Mouse (Mus musculus): ENCODE measurements around the gene Lrwd1. TPM values are rescaled to one million over a fixed set of nuclear protein-coding genes. Genes with fewer than 3 reads are reported as not detected.

Gene Lrwd1
- polyA plus RNA-seq, 1 experiment from 2014 or later = 23.1 TPM

- peaks cover 4% of the 10 kb centered on the region; the same call in 1 of the 2 replicates for H3K4me1 ChIP-seq (replicated peaks; ENCODE audit: insufficient read depth, low read length)
- no peak for ATAC-seq (replicated peaks; ENCODE audit: low FRiP score, low read depth)
- H3K4me3 ChIP-seq (replicated peaks; ENCODE audit: low read depth, low read length) = no peak overlapping the region
- H3K36me3 ChIP-seq (ENCODE audit: insufficient read depth, low read length) = peaks cover 2% of the 10 kb centered on the region; the same call in 1 of the 2 replicates
- H3K27me3 ChIP-seq (ENCODE audit: insufficient read depth, low read length) = no peaks in the 10 kb centered on the region
- H3K9ac ChIP-seq (ENCODE audit: low read depth, low read length) = no peak overlapping the region
- H3K27ac ChIP-seq = peak overlapping the region; percentile 50
- WGBS = 41% methylated on average over 9 of the region's 9 CpGs
- no peak for TF ChIP-seq CTCF (IDR thresholded peaks at IDR 0.05; ENCODE audit: low read depth)
- no peak for DNase-seq (ENCODE audit: low spot score)
- no peak overlapping the region for H3K4me2 ChIP-seq (ENCODE audit: low read length)
- H3K9me3 ChIP-seq (replicated peaks; ENCODE audit: low read length) = no peaks in the 10 kb centered on the region
These were observed 38.0 kb upstream of the Lrwd1 start for GRCm38 (mm10) chr5:136173606-136174463.

DNA sequence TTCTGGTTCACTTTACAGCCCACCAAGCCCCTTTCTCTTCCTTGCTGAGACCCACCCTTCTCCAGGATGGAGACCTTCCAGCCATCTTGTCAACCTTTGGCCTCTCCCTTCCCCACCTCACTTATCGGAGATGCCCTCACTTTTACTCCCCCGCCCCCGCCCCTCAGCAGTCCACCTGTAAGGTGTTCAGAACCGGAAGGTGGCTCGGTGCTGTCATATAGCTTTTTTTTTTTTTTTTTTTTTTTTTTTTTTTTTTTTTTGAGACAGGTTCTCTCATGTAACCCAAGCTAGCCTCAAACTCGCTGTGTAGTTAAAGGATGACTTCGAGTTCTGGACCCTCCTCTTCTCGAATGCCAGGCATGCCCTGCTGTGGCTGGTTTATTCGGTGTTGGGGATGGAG is 37.1 kb upstream of the Lrwd1 start:
- DNase-seq (ENCODE audit: low spot score) (no peak), ATAC-seq (replicated peaks; ENCODE audit: low FRiP score, low read depth) (no peak)
- Histone ChIP-seq H3K9me3 (replicated peaks; ENCODE audit: low read length) (no peaks in the 10 kb centered on the region), H3K4me1 (replicated peaks; ENCODE audit: insufficient read depth, low read length) (peaks cover 4% of the 10 kb centered on the region; the same call in 1 of the 2 replicates), H3K9ac (ENCODE audit: low read depth, low read length) (no peak overlapping the region), H3K36me3 (ENCODE audit: insufficient read depth, low read length) (0 out of 2 replicates have a peak, but pooled peaks cover 2% of the 10 kb centered on the region), H3K27ac (no peak overlapping the region), H3K27me3 (ENCODE audit: insufficient read depth, low read length) (no peaks in the 10 kb centered on the region), H3K4me3 (replicated peaks; ENCODE audit: low read depth, low read length) (no peak overlapping the region), H3K4me2 (ENCODE audit: low read length) (no peak overlapping the region)
- WGBS = 77% methylated on average over 9 of the region's 9 CpGs
- no peak for TF ChIP-seq CTCF (IDR thresholded peaks at IDR 0.05; ENCODE audit: low read depth)

DNA sequence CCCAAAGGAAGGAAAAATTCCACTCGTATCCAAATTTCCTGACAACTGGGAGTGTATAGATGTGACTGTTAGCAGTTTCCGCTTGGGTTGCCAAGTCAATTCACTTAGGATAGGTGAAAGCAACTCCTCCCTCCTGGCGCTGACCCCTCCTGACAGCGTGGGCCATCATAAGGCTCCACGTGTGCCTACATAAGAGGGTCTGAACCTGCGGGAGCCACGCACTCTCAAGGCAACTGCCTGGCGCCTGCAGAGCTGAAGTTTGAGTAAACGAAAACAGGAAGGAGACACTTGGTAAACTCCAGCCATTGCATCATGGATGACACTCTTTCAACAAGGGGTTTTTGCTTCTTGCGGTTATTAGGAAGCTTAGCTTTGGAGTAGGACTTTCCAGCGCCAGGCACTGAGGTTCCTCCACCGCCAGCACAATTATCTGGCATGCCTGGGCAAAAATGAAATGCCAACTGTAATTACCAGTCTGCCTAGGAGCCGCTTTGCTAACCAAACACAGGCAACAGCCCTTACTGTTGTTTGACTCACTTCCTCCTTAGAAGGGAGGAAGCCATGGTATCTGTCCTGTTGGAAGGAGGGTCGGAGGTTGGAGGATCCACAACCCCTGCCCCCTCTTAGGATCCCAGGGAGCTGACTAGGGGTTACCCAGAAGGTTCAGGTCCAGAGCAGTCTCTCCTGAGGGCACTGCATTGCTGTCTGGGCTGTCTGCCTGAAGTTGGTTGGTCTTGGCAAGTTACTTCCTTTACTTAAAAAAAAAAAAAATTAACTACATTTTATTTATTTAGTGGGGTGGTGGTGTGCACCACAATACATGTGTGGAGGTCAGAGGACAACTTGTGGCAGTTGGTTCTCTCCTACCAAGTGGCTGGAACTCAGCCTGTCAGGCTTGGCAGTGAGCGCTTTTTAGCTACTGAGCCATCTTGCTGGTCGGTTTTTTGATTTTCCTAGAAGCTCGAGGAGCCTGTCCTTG is 35.8 kb upstream of the Lrwd1 start:
- DNase-seq (ENCODE audit: low spot score) = peak; percentile 36
- Histone ChIP-seq H3K4me3 (replicated peaks; ENCODE audit: low read depth, low read length) (peak overlapping the region; percentile 50), H3K36me3 (ENCODE audit: insufficient read depth, low read length) (no peaks in the 10 kb centered on the region), H3K27me3 (ENCODE audit: insufficient read depth, low read length) (no peaks in the 10 kb centered on the region), H3K4me2 (ENCODE audit: low read length) (peak overlapping the region; percentile 94), H3K9ac (ENCODE audit: low read depth, low read length) (no peak overlapping the region), H3K4me1 (replicated peaks; ENCODE audit: insufficient read depth, low read length) (peaks cover 4% of the 10 kb centered on the region; the same call in 1 of the 2 replicates), H3K9me3 (replicated peaks; ENCODE audit: low read length) (no peaks in the 10 kb centered on the region), H3K27ac (peak overlapping the region; percentile 15; the same call in 1 of the 2 replicates)
- WGBS = 28% methylated on average over 17 of the region's 17 CpGs
- no peak for TF ChIP-seq CTCF (IDR thresholded peaks at IDR 0.05; ENCODE audit: low read depth)
- no peak for ATAC-seq (replicated peaks; ENCODE audit: low FRiP score, low read depth)

DNA sequence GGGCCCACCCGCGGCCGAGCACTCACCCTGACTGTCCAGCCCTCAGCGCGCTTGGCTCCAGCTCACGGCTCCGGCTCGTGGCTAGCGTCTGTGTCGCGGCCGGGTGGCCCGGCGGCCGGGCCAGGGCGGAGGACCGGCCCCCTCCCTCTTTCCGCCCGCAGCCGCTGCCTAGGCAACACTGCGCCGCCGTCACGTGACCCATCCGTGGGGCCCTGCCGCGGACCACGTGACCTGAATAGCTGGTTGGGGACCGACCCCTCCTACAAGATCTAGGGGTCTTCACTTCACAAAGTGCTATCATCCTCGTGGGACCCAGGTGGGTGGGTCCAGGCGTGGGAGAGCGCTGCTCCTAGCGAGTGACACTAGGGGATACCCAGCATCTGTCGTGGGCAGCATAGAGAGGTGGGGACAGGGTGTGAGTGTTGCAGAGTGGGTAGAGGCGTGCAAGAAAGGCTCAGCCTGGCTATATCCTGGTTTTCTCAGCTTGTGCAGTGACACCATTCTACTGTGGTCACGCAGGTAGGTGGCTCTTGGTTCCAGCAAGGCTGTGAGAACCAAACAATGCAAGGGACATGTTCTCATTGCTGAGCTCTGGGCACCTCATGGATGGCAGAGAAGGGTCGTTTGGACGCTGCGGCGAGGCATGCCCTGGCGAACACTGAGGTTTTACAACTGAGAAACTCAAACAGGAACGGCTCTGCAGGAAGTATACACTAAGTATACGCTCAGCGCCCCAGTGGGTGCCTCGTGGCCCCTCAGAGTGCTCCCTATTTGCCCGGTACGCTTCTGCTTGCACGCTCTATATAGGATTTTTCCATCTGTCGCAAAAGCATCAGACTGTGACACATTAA is 34.9 kb upstream of the Lrwd1 start, which contains the start of gene Orai2:
Gene Orai2, minus strand, starts transcription at position 202 of the 851 bp plus-strand sequence.
- 2% methylated on average over 49 of the region's 49 CpGs for WGBS
- H3K9ac ChIP-seq (ENCODE audit: low read depth, low read length) = peak within 1 kb of the TSS; percentile 57
- no peaks in the 10 kb centered on the region for H3K36me3 ChIP-seq (ENCODE audit: insufficient read depth, low read length)
- H3K27me3 ChIP-seq (ENCODE audit: insufficient read depth, low read length) = no peaks in the 10 kb centered on the region
- peak within 1 kb of the TSS; percentile 94 for H3K4me2 ChIP-seq (ENCODE audit: low read length)
- DNase-seq (ENCODE audit: low spot score) (peak; percentile 89), ATAC-seq (replicated peaks; ENCODE audit: low FRiP score, low read depth) (peak; percentile 82)
- H3K4me3 ChIP-seq (replicated peaks; ENCODE audit: low read depth, low read length) = peak within 1 kb of the TSS; percentile 50
- peaks cover 4% of the 10 kb centered on the region; the same call in 1 of the 2 replicates for H3K4me1 ChIP-seq (replicated peaks; ENCODE audit: insufficient read depth, low read length)
- H3K9me3 ChIP-seq (replicated peaks; ENCODE audit: low read length) = no peaks in the 10 kb centered on the region
- no peak for TF ChIP-seq CTCF (IDR thresholded peaks at IDR 0.05; ENCODE audit: low read depth)
- peak within 1 kb of the TSS; percentile 32; the same call in 1 of the 2 replicates for H3K27ac ChIP-seq

DNA sequence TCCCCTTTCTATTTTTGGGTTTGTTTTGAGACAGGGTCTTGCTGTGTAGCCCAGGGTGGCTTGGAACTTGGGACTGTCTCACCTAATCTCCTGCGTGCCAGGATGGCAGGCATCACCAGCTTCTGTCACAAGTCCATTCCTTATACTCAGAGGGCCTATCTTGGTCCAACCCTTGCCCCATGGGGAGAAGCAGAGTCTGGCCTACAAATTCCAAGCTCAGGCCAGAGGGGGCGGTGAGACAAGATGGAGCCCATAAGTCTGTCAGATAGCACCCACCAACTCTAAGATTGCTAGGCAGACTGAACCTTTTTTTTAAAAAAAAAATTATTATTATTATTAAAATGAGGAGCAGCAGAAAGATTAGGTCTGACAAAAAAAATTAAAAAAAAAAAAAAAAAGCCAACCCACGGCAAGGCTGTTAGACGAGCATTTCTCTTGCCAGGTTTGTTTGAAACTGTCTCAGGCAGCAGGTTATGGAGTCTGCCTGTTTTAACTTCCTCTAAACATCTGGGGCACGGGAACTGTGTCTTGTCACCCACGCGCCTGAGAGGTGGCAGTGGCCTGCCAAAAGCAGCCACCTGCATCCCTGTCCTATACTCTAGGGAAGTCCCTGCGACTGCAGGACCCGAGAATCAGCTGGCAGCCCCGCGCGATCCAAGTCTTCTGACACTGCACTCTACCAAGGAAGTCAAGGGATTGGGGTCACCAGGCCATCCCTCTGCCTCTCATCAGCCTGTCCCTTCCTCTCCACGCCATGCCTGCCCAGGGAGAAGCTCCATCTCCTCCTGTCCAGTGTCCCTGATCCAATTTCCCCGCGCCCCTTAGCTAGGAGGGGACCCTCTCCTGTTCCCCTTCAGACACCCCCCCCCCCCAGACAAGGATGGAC is 34.0 kb upstream of the Lrwd1 start:
- DNase-seq (ENCODE audit: low spot score) = peak; percentile 51
- H3K27ac ChIP-seq = no peak overlapping the region

More for the DNA sequence above, 34.0 kb upstream of the Lrwd1 start:
- Histone ChIP-seq H3K27me3 (ENCODE audit: insufficient read depth, low read length) (no peaks in the 10 kb centered on the region), H3K4me2 (ENCODE audit: low read length) (peak overlapping the region; percentile 94), H3K36me3 (ENCODE audit: insufficient read depth, low read length) (no peaks in the 10 kb centered on the region), H3K4me3 (replicated peaks; ENCODE audit: low read depth, low read length) (peak overlapping the region; percentile 50), H3K4me1 (replicated peaks; ENCODE audit: insufficient read depth, low read length) (peaks cover 4% of the 10 kb centered on the region; the same call in 1 of the 2 replicates), H3K9ac (ENCODE audit: low read depth, low read length) (peak overlapping the region; percentile 57), H3K9me3 (replicated peaks; ENCODE audit: low read length) (no peaks in the 10 kb centered on the region)
- TF ChIP-seq CTCF (IDR thresholded peaks at IDR 0.05; ENCODE audit: low read depth) = no peak
- 13% methylated on average over 15 of the region's 15 CpGs for WGBS
- ATAC-seq (replicated peaks; ENCODE audit: low FRiP score, low read depth) = no peak; the same call in none of the 2 replicates
